Mouse (Mus musculus) frontal cortex, adult (tissue): Measurements from ENCODE around the gene Tpr.
A peak's percentile ranks its signal among the peaks of the same experiment; 100 is the strongest.

ENCODE experiments used
- ATAC-seq: cut with Nextera tagmentation; 2 replicates; pipeline ENCODE4 v1.9.2; 2017; ENCODE audit warnings: mild to moderate bottlenecking, moderate library complexity, mixed read lengths; ENCODE audit not compliant: low TSS enrichment

Tpr gene

DNA sequence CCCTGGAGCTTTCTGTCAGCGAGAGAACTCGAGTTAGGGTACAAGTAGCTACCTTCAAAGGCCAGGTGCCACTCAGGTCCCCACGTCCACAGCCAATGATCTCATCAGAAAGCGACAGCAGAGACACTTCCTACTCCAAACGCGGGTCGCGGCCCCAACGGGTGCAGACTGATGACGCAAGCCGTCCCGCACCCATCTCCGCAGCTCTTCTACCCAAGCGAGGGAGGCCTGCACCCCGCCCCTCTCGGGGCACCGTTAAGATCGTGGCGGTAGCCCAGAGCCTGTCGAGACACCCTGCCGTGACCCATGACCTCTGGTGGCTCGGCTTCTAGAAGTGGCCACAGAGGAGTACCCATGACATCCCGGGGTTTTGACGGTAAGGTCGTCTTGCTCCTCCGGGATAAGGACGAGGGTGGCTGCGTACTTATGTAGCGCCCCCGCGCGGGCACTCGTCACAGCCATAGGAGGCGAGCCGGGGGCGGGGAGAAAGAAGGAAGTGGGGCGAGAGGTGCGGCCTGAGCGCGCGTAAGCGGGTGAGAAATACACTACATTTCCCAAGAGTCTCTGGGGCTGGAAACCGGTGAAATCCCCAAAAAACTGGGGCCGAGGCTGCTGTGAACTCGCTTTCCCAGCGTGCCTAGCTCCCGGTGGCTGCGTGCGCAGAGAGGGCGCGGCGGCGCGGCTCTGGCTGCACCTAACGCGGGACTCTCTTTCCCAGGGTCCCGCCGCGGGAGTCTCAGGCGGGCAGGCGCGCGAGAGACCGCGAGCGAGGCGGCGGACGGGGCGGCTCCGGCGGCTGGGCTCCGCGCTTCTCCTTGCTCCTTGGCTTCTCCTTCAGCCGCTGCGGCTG is at the start of gene Tpr, which contains the start of gene Odr4:
TSS of gene Tpr (plus strand) at position 201 of the 850 bp plus-strand sequence.
TSS of gene Odr4 (minus strand) at position 443 of the 850 bp plus-strand sequence.
- ATAC-seq, result peak; percentile 95

GRCm38 (mm10) chr1:150360864-150361263 is 31.8 kb upstream of the Tpr start:
- no peak for ATAC-seq

DNA sequence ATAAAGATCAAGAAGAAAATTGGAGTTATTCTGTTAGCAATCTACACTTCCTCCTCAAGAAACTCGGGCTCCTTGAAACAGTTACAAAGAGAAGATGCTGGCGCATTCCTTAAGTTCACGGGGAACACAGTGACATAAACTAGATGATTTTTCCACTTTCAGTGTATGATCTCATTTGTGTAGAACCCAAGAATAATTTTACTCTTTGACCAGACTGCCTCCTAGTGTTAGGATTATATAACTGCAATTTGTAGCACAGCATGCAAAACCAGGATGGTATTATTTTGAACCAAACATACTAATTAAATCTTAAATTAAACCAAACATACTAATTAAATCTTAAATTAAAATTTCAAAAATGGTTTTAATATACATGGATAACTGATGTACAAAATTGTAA is 19.7 kb upstream of the Tpr start:
- no peak for ATAC-seq

DNA sequence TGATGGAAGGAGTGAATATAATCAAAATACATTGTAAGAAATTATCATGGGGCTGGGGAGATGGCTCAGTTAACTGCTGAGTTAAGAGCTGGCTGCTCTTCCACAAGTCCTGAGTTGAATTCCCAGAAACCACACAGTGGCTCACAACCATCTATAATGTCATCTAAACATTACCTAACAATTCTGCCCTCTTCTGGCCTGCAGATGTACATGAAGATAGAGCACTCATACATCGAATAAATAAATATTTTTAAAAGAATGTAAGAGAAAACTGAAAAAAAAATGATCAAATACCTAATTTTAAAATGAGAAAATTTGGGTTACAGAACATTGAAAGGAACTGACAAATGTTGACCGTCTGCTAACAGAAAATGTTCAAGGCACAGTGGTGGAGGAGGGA is 18.4 kb upstream of the Tpr start:
- ATAC-seq, result no peak

DNA sequence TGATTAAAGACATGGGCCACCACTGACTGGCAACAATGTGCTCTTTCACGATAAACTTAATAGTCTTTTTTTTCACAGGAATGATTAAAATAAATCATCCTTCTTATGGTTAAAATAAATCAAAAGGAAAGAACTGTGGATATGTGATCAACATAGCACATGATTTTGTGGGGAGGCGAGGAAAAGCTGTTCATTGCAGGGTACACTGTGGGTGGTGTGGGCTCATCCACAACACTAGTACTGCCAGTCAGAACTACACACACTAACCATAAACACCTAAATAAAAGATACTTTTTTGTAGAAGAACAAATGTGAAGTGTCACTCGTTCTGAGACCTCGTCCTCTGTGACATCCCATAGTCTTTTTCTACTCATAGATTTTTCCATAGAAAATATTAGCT is 8.5 kb upstream of the Tpr start:
- ATAC-seq, result peak; percentile 91

DNA sequence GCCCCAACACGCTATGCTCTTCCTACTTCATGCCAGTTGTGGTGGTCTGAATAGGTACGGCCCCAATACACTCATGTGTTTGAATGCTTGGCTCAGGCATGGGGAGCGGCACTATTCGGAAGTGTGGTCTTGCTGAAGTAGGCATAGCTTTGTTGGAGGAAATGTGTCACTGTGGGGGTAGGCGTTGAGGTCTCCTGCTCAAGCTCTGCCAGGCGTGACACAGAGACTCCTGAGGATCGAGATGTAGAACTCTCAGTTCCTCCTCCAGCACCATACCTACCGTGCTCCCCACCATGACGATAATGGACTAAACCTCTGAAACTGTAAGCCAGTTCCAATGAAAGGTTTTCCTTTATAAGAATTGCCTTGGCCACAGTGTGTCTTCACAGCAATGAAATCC is 5.1 kb upstream of the Tpr start:
- ATAC-seq, result no peak

GRCm38 (mm10) chr1:150389390-150390129 is 3.1 kb upstream of the Tpr start:
- ATAC-seq, result no peak

DNA sequence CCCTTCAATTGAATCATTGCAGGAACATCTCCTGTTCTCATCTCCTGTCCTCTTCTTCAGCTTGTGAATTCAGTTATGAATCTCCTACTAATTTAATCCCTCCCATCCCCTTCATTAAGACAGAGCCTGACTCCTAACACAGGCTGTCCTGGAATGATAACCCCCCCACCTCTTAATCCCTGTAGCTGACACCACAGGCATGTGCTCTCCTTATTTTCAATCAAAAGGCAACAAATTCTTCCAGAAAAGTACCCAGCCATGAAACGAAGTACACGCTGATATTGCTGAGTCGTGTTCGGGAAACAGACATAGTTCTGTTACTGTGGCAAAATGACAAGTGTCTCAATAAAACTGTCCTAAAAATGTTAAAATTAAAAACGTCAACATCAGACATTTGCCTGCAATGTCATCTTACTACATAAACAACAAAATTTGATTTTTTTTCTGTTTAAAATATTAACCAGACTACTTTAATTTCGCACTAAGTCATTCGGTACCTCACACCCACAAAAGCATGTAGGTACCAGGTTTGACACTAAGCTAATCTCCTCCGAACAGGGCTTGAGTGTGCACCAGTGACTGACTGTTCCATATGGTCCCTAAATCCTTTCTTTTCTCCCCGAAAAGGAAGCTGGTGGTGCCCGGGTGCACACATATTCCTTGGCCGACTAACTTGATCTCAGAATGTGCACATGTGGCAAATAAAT is 554 bp upstream of the Tpr start:
- ATAC-seq, result peak; percentile 32

GRCm38 (mm10) chr1:150393488-150393852 is 832 bp downstream of the Tpr start:
- no peak; the same call in 1 of the 2 replicates for ATAC-seq

GRCm38 (mm10) chr1:150396001-150396400 is 3.4 kb downstream of the Tpr start:
- no peak for ATAC-seq

DNA sequence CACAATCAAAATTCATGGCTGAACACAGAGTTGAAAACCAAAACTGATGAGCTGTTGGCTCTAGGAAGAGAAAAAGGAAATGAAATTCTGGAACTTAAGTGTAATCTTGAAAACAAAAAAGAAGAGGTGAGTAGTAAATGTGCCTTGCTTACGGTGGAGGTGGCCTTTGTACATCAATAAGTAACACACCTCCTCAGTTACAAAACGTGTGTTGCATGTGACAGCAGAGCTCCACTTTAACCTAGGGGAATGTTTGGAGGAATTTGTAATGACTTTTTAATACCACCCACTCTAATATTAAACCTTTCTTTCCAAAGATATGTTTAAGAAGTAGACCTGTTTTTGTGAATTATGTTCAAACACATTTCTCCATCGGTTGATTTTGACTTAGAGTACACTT is 11.3 kb downstream of the Tpr start:
- ATAC-seq, result no peak

DNA sequence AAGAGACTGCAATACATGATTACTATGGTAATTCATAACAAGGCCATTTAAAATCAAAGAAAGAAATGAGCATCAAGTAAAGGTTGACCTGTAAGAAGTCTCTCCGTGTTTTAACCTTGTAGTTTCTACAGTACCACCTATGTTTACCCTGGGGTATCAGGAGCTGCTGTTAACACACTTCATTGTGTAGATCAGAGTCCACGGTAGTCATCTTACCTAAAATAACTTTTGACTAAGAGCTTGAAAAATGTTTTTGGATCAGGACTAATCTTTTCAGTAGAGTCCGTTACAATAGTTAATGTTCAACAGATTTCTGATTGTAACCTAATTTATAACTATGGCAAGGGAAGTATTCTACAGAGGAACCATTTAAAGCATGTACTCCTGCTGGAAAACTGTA is 11.9 kb downstream of the Tpr start:
- no peak for ATAC-seq

GRCm38 (mm10) chr1:150407285-150407684 is 14.6 kb downstream of the Tpr start:
- ATAC-seq, result no peak

- no peak for ATAC-seq
Measured at GRCm38 (mm10) chr1:150409996-150410395, 17.4 kb downstream of the Tpr start.

DNA sequence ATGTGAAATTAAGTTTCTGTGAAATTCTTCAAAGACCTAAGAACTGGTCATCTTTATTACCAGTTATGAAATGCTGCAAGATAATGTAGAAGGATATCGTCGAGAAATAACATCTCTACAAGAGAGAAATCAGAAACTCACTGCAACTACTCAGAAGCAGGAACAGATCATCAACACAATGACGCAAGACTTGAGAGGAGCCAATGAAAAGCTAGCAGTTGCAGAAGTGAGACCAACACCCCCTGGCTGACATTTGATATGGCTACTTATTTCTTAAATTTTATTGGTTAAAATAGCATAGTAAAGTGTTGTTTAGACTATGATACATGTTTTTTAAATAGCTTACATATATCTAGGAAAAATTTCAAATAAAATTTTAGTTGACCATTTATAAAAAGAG is 23.4 kb downstream of the Tpr start:
- ATAC-seq, result no peak

- no peak for ATAC-seq
Measured at GRCm38 (mm10) chr1:150418426-150418825, 25.8 kb downstream of the Tpr start.

DNA sequence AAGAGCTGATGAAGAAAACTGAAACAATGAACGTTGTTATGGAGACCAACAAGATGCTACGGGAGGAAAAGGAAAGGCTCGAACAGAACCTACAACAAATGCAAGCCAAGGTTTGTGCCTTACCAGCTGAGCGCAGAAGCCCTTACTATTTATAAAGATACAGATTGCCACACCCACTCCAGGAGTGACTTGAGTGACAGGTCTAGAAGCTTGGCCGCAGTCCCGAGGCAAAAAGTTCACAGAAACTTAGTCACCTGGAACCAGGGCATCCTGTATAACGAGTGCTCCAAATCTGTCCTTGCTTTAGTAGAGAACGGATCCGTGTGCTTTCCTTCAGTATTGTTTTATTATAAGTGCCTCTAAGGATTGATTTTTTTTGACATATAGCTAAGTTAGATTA is 33.0 kb downstream of the Tpr start:
- no peak for ATAC-seq

- no peak for ATAC-seq
Measured at GRCm38 (mm10) chr1:150426216-150426615, 33.6 kb downstream of the Tpr start.

DNA sequence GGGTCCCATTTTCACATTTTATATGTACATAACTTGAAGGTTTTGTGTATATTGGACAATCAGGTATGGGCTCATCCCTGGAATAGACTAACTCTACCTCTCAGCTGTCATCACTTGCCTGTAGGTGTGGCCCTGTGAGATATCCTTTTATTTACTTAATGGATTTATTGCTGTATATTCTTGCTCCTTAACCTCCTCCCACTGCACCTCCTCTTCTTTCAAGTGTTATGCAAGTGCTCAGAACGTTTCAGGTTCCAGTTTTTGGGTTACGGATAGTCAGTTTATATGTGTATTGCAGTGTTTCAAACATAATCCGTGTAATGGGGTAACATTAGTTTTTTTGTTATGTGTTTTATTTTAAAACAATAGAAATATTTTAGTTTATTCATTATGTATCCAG is 46.0 kb downstream of the Tpr start:
- ATAC-seq, result no peak

DNA sequence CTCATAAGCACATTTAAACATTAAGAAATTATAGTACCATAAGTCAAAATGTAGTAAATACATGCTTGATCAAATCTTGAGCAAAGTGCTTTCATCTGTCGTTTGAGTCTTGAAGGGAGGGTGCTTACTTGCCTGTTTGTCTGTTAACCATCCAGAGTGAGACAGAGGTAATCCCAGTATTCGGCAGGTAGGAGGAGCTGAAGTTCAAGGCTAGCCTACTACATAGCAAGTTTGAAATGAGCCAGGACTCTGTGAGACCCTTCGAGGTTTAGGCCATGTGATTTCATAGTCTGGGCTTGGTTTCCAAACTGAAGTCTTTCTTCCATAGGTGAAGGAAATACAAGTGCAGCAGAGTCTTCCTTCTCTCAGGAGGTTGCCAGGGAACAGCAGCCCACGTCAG is 49.1 kb downstream of the Tpr start:
- ATAC-seq, result no peak

- no peak for ATAC-seq
Measured at GRCm38 (mm10) chr1:150458977-150459376, 66.3 kb downstream of the Tpr start.

DNA sequence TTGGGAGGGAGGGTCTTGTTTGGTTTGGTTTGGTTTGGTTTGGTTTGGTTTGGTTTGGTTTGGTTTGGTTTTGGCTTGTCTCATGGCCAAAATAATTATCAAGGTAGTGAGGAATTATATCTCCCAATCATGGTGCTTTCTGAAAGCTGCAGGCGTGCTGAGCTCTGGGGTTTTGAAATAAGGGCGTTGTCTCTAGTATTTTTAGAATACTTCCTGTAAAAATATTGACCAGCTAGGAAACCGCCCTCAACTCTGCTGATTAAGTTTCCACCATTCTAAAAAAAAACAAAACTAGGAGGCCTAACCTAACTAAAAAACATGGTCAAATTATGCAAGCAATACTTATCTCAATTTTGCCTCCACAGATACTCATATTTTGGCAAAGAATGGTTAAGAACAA is 67.0 kb downstream of the Tpr start:
- no peak for ATAC-seq

DNA sequence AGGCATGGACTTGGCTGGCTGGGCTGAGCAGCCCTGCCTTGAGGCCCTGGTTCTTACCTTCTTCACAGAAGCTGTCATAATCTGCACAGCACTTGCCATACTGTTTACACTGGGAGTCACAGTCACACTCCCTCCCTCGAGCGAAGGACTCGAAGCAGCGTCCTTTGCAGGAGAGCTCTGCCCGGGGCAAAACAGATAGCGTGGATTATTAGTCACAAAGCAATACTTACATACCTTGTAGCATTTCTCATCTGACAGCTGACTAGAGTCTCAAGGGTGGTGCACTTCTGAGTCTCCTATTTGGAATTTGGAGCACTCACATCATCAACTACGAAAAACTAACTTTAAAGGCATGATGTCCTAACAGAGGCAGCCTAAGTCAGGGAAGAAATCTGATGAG is 68.0 kb downstream of the Tpr start:
- no peak for ATAC-seq
